Mouse (Mus musculus): Measurements from ENCODE around the gene Coq8a.
A peak's percentile ranks its signal among the peaks of the same experiment; 100 is the strongest.

Coq8a gene

DNA sequence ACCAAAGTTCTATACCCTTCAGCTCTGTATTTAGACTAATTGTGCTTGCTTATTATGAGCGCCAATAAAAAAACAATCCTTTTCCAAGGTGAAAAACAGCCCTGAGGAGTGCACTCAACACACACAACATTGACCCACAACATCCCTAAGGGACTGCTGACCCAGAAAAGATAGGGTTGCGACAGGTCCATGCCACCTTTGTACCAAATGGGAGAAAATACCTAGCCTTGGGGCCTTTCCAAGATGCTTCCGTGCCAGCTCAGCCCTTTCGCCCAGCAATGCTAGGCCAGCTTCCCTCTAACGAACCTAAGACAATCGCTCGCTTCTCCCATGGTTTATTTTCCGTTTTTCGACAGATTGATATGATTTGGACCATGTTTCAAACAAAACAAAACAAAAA, 2.9 kb downstream of the Coq8a start:
- peak; percentile 48 for DNase-seq

- peak; percentile 99 for DNase-seq
Measured at GRCm38 (mm10) chr1:180195703-180196381, 3.6 kb downstream of the Coq8a start.

DNA sequence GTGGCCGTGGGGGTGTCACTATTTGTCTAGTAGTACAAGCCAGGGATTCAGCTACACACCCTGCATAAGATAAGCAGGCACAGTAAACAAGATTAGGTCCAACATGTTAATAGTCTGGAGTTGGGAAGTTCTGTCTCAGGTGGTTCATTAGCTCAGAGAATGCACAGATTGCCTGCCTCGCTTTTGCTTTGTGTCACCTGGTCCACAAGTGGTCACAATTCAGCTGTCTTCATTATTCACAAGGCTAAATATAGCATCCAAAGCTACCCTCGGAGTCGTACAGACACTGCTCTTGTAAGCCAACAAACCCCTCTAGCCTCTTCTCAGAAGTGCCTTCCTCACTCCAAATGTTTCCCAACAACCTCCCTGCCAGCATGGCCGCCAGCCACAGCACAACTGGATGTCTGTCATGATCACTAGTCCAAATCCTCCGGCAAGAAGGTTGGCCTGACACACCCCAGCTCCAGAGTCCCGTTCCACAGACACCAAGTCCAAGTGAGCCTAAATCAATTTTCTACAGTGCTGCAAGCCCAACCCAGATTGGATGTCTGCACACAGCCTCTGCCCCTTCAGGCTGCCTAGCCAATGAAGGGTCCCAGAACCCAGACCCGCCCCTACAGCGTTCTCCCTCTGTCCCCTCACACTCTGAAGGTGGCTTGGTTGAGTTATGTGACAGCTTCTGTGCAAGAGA, 4.5 kb downstream of the Coq8a start:
- DNase-seq: peak; percentile 81

DNA sequence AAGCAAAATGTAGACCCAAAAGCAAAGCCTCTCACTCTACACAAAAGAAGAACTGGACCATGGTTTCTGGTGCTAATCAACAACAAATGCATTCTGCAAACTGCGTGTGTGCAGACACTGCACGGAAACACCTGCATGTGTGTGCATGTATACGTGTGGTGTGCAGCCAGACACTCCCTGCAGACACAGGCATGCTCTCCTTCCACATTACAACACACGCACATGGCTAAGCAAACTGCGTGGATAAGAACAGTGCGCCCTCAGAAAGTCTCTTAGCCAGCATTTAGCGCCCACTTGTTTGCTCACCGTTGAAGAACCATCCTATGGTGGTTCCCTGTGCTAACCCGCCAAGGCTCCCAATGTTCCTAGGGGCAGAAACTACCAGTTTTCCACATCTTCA, 5.4 kb downstream of the Coq8a start:
- no peak for DNase-seq

GRCm38 (mm10) chr1:180193391-180193935, 5.9 kb downstream of the Coq8a start:
- DNase-seq: no peak

- DNase-seq: no peak
Measured at GRCm38 (mm10) chr1:180192866-180193265, 6.5 kb downstream of the Coq8a start.

GRCm38 (mm10) chr1:180191651-180192220, 7.7 kb downstream of the Coq8a start:
- no peak for DNase-seq

DNA sequence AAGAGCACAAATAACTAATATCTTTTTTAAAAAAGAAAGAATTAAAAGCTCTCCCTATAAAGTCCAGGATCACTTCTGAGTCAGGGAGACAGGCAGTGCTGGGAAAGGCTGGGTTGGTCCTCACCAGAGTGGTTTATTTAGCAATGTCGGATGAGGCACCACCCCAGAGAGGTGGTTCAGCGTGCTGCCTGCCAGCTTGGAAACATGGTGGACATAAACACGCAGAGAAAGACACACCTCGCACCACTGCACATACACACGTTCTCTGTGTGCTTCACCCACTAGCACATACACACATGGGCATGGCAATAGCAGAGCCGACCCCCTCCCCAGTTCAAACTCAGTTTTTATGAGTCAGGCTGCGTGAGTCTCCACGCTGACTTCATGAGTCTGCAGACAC, 8.3 kb downstream of the Coq8a start:
- DNase-seq: no peak

DNA sequence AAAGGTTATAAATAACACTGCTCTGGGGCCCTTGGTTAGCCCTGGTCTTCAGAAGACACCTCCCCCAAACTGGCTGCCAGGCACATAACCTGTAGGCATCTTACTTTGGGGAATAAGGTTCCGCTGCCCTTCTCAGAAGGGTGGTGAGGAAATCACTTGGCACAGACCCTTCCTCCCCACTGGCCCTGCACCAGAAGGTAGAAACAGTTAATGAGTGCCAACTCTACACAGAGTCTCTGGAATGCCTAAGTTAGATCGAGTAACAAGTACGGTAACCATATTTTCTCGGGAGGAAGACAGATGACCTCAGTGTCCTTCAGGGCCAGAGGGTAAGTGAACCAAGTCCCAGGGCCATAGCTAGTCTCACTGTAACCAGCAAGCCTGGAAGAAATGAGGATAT, 10.5 kb downstream of the Coq8a start:
- DNase-seq: peak; percentile 56

DNA sequence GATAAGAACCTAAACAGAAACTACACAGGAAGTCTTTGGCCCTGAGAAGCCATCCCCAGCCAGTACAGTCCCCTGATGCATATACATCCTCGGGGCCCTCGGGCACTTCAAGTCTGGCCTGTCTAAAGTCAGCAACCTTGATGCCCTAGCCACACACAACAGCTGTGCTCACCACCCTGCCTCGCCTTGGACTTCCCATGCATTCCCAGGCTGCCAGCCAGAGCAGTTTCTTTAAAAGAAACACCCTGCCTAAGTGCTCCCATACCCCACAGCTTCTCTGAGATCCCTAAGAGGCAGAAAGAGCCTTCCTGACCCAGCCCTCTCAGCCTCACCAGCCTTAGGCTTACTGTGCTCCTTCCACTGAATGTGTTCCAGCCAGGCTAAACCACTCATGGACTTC, 13.0 kb downstream of the Coq8a start:
- no peak for DNase-seq

DNA sequence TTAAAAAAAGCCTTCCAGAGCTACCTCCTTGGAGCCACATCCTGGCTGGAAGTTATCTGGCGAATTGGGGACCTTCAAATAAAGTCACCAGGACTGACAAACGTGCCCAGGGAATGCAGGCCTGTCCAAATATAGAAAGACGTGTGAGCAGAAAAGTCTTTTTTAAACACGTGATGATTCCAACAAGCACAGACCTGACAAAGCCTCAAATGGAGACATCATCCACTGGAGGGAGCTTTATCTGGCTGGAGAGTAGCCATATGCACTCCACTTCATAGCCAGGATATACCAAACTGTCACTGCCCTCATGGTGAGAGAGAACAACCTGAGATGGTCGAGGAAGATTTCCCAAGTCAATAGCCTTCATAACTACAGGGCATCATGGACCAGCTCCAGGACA, 13.5 kb downstream of the Coq8a start:
- DNase-seq: no peak

- DNase-seq: no peak
Measured at GRCm38 (mm10) chr1:180184768-180185167, 14.6 kb downstream of the Coq8a start.

- no peak for DNase-seq
Measured at GRCm38 (mm10) chr1:180183525-180184159, 15.8 kb downstream of the Coq8a start.

- DNase-seq: peak; percentile 64
Measured at GRCm38 (mm10) chr1:180182731-180183130, 16.7 kb downstream of the Coq8a start.

- DNase-seq: no peak
Measured at GRCm38 (mm10) chr1:180181966-180182319, 17.5 kb downstream of the Coq8a start.

DNA sequence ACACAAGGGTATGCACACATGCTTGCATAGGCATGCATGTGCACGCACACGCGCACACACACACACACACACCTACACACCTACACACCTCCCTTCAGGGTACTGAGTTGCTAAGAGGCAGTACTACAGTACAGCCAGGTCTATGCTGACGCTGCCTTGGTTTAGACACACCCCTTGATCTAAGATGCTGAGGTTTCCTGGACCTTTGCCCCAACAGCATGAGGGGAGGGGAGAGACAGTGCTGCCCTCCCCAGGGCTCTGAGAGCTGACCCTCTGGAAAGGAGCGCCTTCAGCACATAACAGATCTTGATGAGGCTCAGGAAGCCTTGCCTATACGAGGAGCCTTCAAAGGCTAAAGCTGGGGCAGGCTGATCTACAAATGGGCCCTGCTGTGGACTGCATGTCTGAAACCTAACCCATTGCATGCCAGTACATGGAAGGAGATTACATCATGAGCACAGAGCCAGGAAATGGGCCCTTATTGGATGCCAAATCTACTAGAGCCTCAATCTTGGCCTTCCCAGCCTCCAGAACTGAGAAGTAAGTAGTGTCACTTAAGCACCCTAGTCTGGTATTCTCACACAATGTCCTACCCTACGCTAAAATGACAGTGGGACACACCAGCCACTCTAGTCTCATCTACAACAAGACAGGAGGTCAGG, 18.0 kb downstream of the Coq8a start:
- DNase-seq: peak; percentile 74

GRCm38 (mm10) chr1:180179840-180180239, 19.6 kb downstream of the Coq8a start:
- no peak for DNase-seq

DNA sequence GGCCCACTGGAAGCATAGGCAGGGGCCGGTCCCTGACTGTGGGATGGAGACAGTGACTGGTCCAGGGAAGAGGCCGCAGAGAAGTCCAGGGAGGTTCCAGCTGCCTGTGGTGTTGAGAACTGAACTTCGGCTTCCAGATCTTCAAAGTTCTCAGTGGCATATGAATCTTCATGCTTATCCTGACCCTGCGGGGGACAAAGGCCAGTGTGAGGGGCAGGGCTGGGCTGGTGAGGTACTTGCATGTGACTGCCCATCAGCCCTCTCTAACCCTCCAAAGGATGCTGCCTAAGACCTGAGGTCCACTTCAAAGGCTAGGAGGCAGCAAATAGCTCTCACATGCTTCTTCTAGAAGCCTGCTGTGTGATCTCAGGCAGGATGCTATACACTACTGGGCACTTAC, 20.3 kb downstream of the Coq8a start:
- DNase-seq: no peak

DNA sequence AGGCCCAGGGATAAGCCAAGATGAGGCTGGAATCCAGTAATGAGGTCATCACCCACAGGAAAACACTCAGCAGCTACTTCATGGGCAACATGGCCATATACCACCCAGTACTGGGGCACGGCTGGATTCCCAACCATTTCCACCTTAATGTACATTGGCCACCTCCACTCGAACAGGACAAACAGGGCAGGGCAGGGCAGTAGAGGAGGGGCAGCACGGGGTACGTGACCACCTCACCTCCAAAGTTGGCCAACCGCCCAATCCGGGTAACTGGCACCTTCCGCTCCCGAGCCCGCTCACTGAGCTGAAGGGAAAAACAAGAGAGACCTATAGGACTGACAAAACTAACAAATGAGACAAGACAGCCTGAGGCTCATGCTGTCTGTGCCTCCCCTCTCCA, 21.1 kb downstream of the Coq8a start:
- DNase-seq: peak; percentile 50

- no peak for DNase-seq
Measured at GRCm38 (mm10) chr1:180176784-180177183, 22.6 kb downstream of the Coq8a start.

GRCm38 (mm10) chr1:180175635-180176034, 23.8 kb downstream of the Coq8a start:
- DNase-seq: peak; percentile 84

GRCm38 (mm10) chr1:180175167-180175566, 24.2 kb downstream of the Coq8a start:
- DNase-seq: no peak

DNA sequence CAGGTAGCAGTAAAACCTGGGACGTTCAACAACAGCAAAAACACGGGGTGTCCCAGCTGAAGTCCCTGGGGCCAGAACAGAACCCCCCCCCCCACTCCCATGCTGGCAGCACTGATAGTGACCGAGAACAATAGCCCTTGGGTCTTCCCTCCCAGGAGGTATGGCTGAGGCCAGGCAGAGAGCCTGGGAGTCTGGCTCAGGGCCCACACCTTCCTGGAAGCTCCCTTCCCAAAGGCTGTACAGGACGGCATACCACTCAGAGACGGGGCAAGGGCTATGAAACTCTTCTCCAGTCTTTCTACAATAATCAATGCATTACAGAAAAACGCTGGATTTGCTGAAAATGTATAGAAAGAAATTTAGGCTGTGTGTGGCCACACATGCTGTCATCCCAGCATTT, 24.7 kb downstream of the Coq8a start:
- DNase-seq: no peak
